Mouse (Mus musculus) lung, embryonic 14.5 days (tissue): ENCODE measurements around the gene Gpr153. TPM values are rescaled to one million over a fixed set of nuclear protein-coding genes. Genes with fewer than 3 reads are reported as not detected.

Experiments
- ATAC-seq: fragments of 200-750 bp; cut with Nextera tagmentation; 2 replicates; pipeline ENCODE4 v1.8.0; 2017; ENCODE audit warnings: mild to moderate bottlenecking, moderate TSS enrichment, moderate library complexity; ENCODE audit not compliant: insufficient read depth
- DNase-seq: peaks from one replicate; pipeline ENCODE4 v3.0.0-alpha.2; 2015
- H3K27ac ChIP-seq: fragments of 300-500 bp; sonication (generic); 2 replicates; pipeline ENCODE4 v1.5.1; 2014; ENCODE audit warnings: low read depth, mild to moderate bottlenecking, moderate library complexity
- H3K27me3 ChIP-seq: fragments of 300-500 bp; sonication (generic); 2 replicates; pipeline ENCODE4 v1.6.1; 2014; ENCODE audit warnings: low read length, control low read depth; ENCODE audit not compliant: insufficient read depth
- H3K36me3 ChIP-seq: fragments of 300-500 bp; sonication (generic); 2 replicates; pipeline ENCODE4 v1.6.1; 2014; ENCODE audit warnings: control low read depth; ENCODE audit not compliant: insufficient read depth
- H3K4me1 ChIP-seq: fragments of 300-500 bp; sonication (generic); 2 replicates; pipeline ENCODE4 v1.6.1; 2014; ENCODE audit warnings: antibody characterized with exemption, control low read depth; ENCODE audit not compliant: insufficient read depth
- H3K4me2 ChIP-seq: fragments of 300-500 bp; sonication (generic); 2 replicates; pipeline ENCODE4 v1.6.1; 2014; ENCODE audit warnings: mild to moderate bottlenecking
- H3K4me3 ChIP-seq: fragments of 300-500 bp; sonication (generic); 2 replicates; pipeline ENCODE4 v1.5.1; 2014; ENCODE audit warnings: low read depth, low read length
- H3K9ac ChIP-seq: fragments of 300-500 bp; sonication (generic); 2 replicates; pipeline ENCODE4 v1.6.1; 2014
- H3K9me3 ChIP-seq: fragments of 300-500 bp; sonication (generic); 2 replicates; pipeline ENCODE4 v1.6.1; 2016; ENCODE audit warnings: low read depth, low read length, control low read depth
- CTCF ChIP-seq: IDR thresholded peaks from 2 replicates; pipeline ENCODE4 v1.5.1; 2016; ENCODE audit warnings: antibody characterized with exemption, low read depth
- WGBS: fragments of 180-500 bp; shearing (Covaris S2); extraction: QIAGEN DNeasy Blood & Tissue Kit; methylation state at CpG from one replicate; pipeline ENCODE4 v1.1.7; 2014; 5-methylcytosine and 5-hydroxymethylcytosine counted together
- polyA plus RNA-seq: library from polyadenylated mRNA; unstranded; fragments of >200 nt; fragmentation: Nextera tagmentation; extraction: Ambion mirVana; gene quantifications from 2 replicates; pipeline ENCODE4 v1.2.1, GENCODE M21; 2014

Gene Gpr153
- polyA plus RNA-seq, 1 experiment from 2014 or later = 20.0 TPM

DNA sequence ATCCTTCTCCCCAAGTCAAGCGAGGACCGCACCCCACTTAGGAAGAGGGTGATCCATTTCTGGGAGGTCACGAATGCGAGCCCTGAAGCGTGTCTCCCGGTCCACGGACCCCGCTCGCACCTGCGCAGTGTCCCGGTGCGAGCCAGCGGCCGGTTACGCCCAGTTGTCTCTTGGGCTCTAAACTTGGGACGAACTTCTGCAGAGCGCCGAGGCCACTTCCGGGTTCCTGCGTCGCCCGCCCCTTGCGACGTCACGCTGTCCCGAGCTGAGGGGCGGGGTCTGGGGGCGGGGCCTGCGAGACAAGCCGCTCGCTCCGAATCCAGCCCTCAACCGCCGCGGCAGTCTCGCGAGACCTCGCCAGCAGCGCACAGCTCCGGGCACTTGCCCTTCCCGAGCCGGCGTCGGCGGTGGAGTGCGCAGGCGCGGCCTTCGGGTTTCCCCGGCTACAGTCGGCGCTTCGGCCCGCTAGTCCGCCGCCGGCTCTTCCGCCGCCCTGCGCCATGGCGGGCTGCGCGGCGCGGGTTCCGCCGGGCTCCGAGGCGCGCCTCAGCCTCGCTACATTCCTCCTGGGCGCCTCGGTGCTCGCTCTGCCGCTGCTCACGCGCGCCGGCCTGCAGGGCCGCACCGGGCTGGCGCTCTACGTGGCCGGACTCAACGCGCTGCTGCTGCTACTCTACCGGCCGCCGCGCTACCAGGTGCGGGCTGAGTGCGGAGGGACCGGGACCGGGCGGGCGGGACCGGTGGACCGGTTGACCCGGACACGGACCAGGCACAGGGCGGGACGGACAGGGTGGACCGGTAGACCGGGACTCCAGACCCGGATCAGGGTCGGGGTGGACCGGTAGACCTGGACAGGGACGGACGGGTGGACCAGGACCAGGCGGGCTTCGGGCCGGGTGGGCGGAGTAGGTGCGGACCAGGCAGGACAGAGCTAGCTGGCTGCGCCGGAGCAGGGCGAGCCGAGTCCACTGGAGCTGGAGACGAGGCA, 23.1 kb downstream of the Gpr153 start, which contains the start of gene Icmt:
Icmt (plus strand) TSS at position 354 of the 988 bp plus-strand sequence.
- H3K4me1 ChIP-seq = peaks cover 8% of the 10 kb centered on the region
- H3K27me3 ChIP-seq = peaks cover 8% of the 10 kb centered on the region
- TF ChIP-seq CTCF = no peak; the same call in 1 of the 2 replicates
- DNase-seq (peak; percentile 100), ATAC-seq (peak; percentile 96)
- under 1% methylated on average over 118 of the region's 119 CpGs for WGBS
- peak within 1 kb of the TSS; percentile 67; the same call in 1 of the 2 replicates for H3K27ac ChIP-seq
- peak within 1 kb of the TSS; percentile 95 for H3K4me3 ChIP-seq
- peaks cover 26% of the 10 kb centered on the region; the same call in 1 of the 2 replicates for H3K36me3 ChIP-seq
- peak within 1 kb of the TSS; percentile 93 for H3K9ac ChIP-seq
- H3K4me2 ChIP-seq = peak within 1 kb of the TSS; percentile 95
- no peaks in the 10 kb centered on the region for H3K9me3 ChIP-seq

DNA sequence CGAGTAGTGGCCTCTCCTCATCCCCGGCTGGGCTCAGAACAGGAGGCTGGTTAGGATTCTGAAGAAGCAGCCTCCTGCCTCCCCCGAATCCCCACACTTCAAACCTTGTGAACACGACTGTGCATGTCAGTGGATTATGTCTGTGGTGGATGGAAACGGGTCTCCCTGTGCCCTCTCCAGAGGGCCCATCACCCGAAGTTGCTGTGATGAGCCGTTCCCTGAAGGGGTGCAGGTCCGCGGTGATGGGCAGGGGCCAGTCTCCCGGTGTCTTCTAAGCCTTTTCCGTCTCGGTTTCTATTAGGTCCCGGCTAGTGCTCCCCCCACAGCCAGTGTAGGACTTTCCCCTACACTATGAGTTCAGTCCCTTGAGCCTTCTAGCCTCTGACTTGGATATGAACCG, 24.8 kb downstream of the Gpr153 start:
- Histone ChIP-seq H3K27me3 (no peaks in the 10 kb centered on the region), H3K27ac (no peak overlapping the region), H3K4me1 (peaks cover 8% of the 10 kb centered on the region), H3K4me3 (no peak overlapping the region), H3K36me3 (peaks cover 40% of the 10 kb centered on the region), H3K4me2 (peak overlapping the region; percentile 95; the same call in 1 of the 2 replicates), H3K9ac (peak overlapping the region; percentile 93), H3K9me3 (no peaks in the 10 kb centered on the region)
- WGBS = 81% methylated on average over 14 of the region's 14 CpGs
- TF ChIP-seq CTCF = no peak
- ATAC-seq (no peak), DNase-seq (no peak)

- no peak for TF ChIP-seq CTCF
- WGBS = 84% methylated on average over 8 of the region's 8 CpGs
- Histone ChIP-seq H3K27ac (no peak overlapping the region), H3K4me2 (no peak overlapping the region), H3K27me3 (no peaks in the 10 kb centered on the region), H3K36me3 (peaks cover 55% of the 10 kb centered on the region), H3K4me1 (peaks cover 8% of the 10 kb centered on the region), H3K9ac (no peak overlapping the region), H3K9me3 (no peaks in the 10 kb centered on the region), H3K4me3 (no peak overlapping the region)
- ATAC-seq (no peak), DNase-seq (no peak)
These were observed 26.3 kb downstream of the Gpr153 start for GRCm38 (mm10) chr4:152300375-152300774.

DNA sequence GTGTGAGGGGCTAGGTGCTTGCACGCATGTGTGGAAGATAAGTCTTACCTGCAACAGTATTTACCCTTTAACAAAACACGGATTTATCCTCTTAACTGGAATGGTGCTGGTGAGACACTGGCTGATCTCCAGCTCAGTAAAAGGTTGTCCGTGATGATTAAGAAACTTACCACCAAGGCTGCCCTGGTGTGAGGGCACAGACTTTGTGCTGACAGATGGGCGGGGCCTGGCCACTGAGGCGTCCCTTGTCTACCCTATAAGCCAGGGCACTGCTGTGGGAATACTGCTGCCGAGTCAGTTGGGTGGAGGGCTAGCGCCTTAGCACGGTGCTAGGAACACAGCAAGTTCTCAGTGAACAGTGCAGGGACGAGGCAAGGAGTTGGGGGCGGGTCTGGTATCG, 28.0 kb downstream of the Gpr153 start:
- DNase-seq = no peak
- peaks cover 8% of the 10 kb centered on the region for H3K4me1 ChIP-seq
- WGBS = 76% methylated on average over 11 of the region's 11 CpGs
- H3K4me2 ChIP-seq = no peak overlapping the region
- peaks cover 56% of the 10 kb centered on the region for H3K36me3 ChIP-seq
- no peak for TF ChIP-seq CTCF
- no peak overlapping the region for H3K4me3 ChIP-seq
- H3K27ac ChIP-seq = no peak overlapping the region
- no peaks in the 10 kb centered on the region for H3K27me3 ChIP-seq
- no peak overlapping the region for H3K9ac ChIP-seq
- H3K9me3 ChIP-seq = no peaks in the 10 kb centered on the region
- ATAC-seq = no peak

DNA sequence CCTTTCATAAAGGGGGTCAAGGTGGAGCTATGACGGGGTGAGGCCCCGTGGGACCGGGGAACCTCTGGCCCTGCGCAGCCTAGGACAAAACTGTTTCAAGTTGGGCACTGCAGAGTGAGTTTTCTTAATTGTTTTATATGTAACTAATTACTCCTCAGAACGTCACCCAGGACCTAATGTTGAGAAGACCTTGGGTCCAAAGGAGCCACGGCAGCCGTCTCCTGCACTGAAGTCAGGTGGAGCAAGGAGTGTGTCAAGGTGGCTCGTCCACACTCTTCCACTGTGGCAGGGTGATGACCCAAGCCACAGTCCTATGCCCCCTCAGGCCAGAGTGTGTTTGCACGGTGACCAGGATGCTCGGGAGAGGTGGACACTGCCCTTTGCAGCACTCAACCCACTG, 29.1 kb downstream of the Gpr153 start:
- H3K9me3 ChIP-seq = no peaks in the 10 kb centered on the region
- H3K27me3 ChIP-seq = no peaks in the 10 kb centered on the region
- peaks cover 4% of the 10 kb centered on the region; the same call in 1 of the 2 replicates for H3K4me1 ChIP-seq
- H3K4me2 ChIP-seq = no peak overlapping the region
- no peak for TF ChIP-seq CTCF
- ATAC-seq = no peak
- no peak overlapping the region for H3K4me3 ChIP-seq
- 88% methylated on average over 10 of the region's 10 CpGs for WGBS
- H3K9ac ChIP-seq = no peak overlapping the region
- no peak for DNase-seq
- no peak overlapping the region for H3K27ac ChIP-seq
- peaks cover 56% of the 10 kb centered on the region for H3K36me3 ChIP-seq

GRCm38 (mm10) chr4:152304685-152305084, 30.7 kb downstream of the Gpr153 start:
- H3K27me3 ChIP-seq = no peaks in the 10 kb centered on the region
- H3K4me1 ChIP-seq = no peaks in the 10 kb centered on the region
- no peak overlapping the region for H3K9ac ChIP-seq
- H3K27ac ChIP-seq = no peak overlapping the region
- ATAC-seq (no peak), DNase-seq (no peak)
- H3K36me3 ChIP-seq = peaks cover 60% of the 10 kb centered on the region
- no peaks in the 10 kb centered on the region for H3K9me3 ChIP-seq
- TF ChIP-seq CTCF = no peak
- no peak overlapping the region for H3K4me2 ChIP-seq
- 90% methylated on average over 6 of the region's 6 CpGs for WGBS
- no peak overlapping the region for H3K4me3 ChIP-seq

DNA sequence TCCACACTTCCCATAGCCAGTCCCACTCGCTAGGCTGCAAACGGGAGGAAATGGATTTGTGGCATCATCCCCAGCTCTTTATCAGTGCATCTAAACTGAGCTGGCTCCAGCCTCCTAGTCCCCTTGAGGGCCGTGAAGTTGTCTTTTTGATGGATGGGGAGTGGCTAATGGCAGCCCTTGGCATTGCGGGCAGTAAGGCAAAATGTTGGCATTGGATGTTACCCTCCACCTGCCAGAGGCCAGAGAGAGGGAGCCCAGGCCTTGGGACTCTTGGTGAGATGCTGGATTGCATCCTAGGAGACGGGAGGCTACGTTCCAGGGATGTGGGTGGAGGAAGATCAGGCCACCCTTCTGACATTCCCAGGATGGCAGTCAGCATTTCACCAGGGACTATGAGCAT, 32.0 kb downstream of the Gpr153 start:
- DNase-seq = no peak
- peaks cover 47% of the 10 kb centered on the region for H3K36me3 ChIP-seq
- H3K4me1 ChIP-seq = no peaks in the 10 kb centered on the region
- peaks cover 2% of the 10 kb centered on the region for H3K27me3 ChIP-seq
- H3K4me3 ChIP-seq = no peak overlapping the region
- H3K27ac ChIP-seq = no peak overlapping the region
- H3K9me3 ChIP-seq = no peaks in the 10 kb centered on the region
- WGBS = 68% methylated on average over 6 of the region's 6 CpGs
- H3K4me2 ChIP-seq = no peak overlapping the region
- no peak for ATAC-seq
- TF ChIP-seq CTCF = no peak
- no peak overlapping the region for H3K9ac ChIP-seq
